Mouse (Mus musculus) liver, embryonic 14.5 days (tissue): Measurements from ENCODE around the gene Hsd11b1. TPM values are rescaled to one million over a fixed set of nuclear protein-coding genes. Genes with fewer than 3 reads are reported as not detected.

ENCODE experiments used
- ATAC-seq: fragments of 200-750 bp; cut with Nextera tagmentation; 2 replicates; pipeline ENCODE4 v1.8.0; 2017; ENCODE audit warnings: moderate number of reproducible peaks, mild to moderate bottlenecking, moderate library complexity; ENCODE audit not compliant: insufficient read depth
- DNase-seq, 3 experiments: peaks; one replicate each; pipeline ENCODE4 v3.0.0-alpha.2; 2012 to 2013; ENCODE audit warnings: low read depth in 3 of 3, low spot score in 3 of 3
- H3K27ac ChIP-seq: fragments of 300-500 bp; sonication (generic); 2 replicates; pipeline ENCODE4 v1.5.1; 2014; ENCODE audit warnings: moderate library complexity, mild to moderate bottlenecking, control low read depth, inconsistent platforms
- H3K27me3 ChIP-seq: fragments of 300-500 bp; sonication (generic); 2 replicates; pipeline ENCODE4 v1.6.1; 2014; ENCODE audit warnings: mild to moderate bottlenecking, low read length, moderate library complexity; ENCODE audit not compliant: control insufficient read depth, insufficient read depth
- H3K36me3 ChIP-seq: fragments of 300-500 bp; sonication (generic); replicated peaks from 2 replicates; pipeline ENCODE4 v1.6.1; 2014; ENCODE audit warnings: low read depth; ENCODE audit not compliant: control insufficient read depth, insufficient read depth
- H3K4me1 ChIP-seq, 2 experiments: fragments of 200-500 bp in 1 of 2; fragments of 300-500 bp in 1 of 2; sonication (generic) in 1 of 2; replicated peaks; 2 replicates each; pipeline ENCODE4 v1.6.1; 2012 to 2014; ENCODE audit warnings: antibody characterized with exemption in 1 of 2, inconsistent platforms in 1 of 2, low read length in 1 of 2; ENCODE audit not compliant: control insufficient read depth in 2 of 2, insufficient read depth in 2 of 2
- H3K4me2 ChIP-seq: fragments of 300-500 bp; sonication (generic); 2 replicates; pipeline ENCODE4 v1.6.1; 2014; ENCODE audit warnings: low read depth, mild to moderate bottlenecking, control low read depth, moderate library complexity
- H3K4me3 ChIP-seq, 2 experiments: fragments of 200-500 bp in 1 of 2; fragments of 300-500 bp in 1 of 2; sonication (generic) in 1 of 2; 2 replicates each; pipeline ENCODE4 v1.5.1; 2012 to 2014; ENCODE audit warnings: low read depth in 2 of 2, low read length in 2 of 2, mild to moderate bottlenecking in 2 of 2, control low read depth in 1 of 2, inconsistent platforms in 1 of 2, moderate library complexity in 1 of 2; ENCODE audit not compliant: insufficient read depth in 1 of 2
- H3K9ac ChIP-seq: fragments of 300-500 bp; sonication (generic); replicated peaks from 2 replicates; pipeline ENCODE4 v1.6.1; 2014; ENCODE audit warnings: mild to moderate bottlenecking, control low read depth, moderate library complexity
- H3K9me3 ChIP-seq: fragments of 300-500 bp; sonication (generic); 2 replicates; pipeline ENCODE4 v1.6.1; 2016; ENCODE audit warnings: low read length, mixed read lengths; ENCODE audit not compliant: control insufficient read depth
- CTCF ChIP-seq: IDR thresholded peaks from 2 replicates; pipeline ENCODE4 v1.5.1; 2016; ENCODE audit warnings: antibody characterized with exemption, low read depth, control low read depth
- EP300 ChIP-seq: IDR thresholded peaks from 2 replicates; pipeline ENCODE4 v1.6.1; 2016; ENCODE audit warnings: antibody characterized with exemption, low read depth
- WGBS: fragments of 180-500 bp; shearing (Covaris S2); extraction: QIAGEN DNeasy Blood & Tissue Kit; methylation state at CpG from one replicate; pipeline ENCODE4 v1.1.7; 2014; ENCODE audit not compliant: insufficient replicate concordance; 5-methylcytosine and 5-hydroxymethylcytosine counted together
- polyA plus RNA-seq, 2 experiments: library from polyadenylated mRNA; depleted of rRNA in 1 of 2; stranded (reverse) in 1 of 2; unstranded in 1 of 2; fragments of >200 nt; fragmentation: Nextera tagmentation in 1 of 2; extraction: Ambion mirVana in 1 of 2; gene quantifications; 2 replicates each; pipeline versions ENCODE4 v1.2.1 to v1.2.3; 2012 to 2014

Hsd11b1 gene
- polyA plus RNA-seq, 2 experiments, result 2.1 to 5.5 TPM

DNA sequence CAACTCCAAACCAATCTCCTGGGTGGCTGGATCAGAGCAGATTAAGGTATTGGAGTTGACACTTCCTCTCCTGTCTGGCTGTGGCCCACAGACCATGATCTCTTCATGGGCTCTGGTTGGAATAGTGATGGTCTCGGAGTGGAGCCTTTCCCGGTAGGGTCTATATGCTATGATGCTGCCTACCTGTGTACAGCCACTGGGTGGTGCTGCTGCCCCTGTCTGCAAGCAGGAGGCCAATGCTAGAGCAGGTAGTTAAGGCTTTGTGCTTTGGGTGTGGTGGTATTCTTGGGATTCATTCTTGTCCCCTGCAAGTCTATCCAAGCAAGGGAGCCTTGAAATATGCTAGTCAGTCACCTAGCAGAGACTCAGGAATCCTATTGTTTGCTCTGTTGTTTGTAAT is 55.7 kb downstream of the Hsd11b1 start:
- TF ChIP-seq EP300 (no peak), CTCF (peak; percentile 86)
- Histone ChIP-seq H3K4me1 (no peaks in the 10 kb centered on the region; a peak in 1 of 4 replicates), H3K27ac (no peak overlapping the region), H3K27me3 (no peaks in the 10 kb centered on the region), H3K4me3 (no peak overlapping the region), H3K9me3 (no peaks in the 10 kb centered on the region), H3K4me2 (no peak overlapping the region), H3K36me3 (no peaks in the 10 kb centered on the region), H3K9ac (no peak overlapping the region)
- DNase-seq (no peak), ATAC-seq (no peak)
- 17% methylated on average over 2 of the region's 2 CpGs for WGBS

DNA sequence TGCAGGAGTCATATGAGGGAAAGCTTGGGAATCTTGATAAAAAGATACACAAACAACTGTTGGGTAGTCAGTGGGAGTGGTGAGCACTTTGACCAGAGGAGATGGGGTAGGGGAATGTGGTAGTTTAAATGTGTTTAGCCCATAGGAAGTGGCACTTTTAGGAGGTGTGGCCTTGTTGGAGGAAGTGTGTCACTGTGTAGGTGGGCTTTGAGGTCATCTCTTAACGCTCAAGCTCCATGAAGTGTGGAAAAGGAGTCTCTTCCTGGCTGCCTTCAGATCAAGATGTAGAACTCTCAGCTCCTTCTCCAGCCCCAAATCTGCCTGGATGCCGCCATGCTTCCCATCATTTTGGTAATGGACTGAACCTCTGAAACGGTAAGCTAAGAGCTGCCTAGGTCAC is 56.4 kb downstream of the Hsd11b1 start, which contains the start of gene Lamb3:
TSS of gene Lamb3 (plus strand) at position 197 of the 400 bp plus-strand sequence.
- DNase-seq, result no peak
- no peak for TF ChIP-seq CTCF
- TF ChIP-seq EP300, result no peak

DNA sequence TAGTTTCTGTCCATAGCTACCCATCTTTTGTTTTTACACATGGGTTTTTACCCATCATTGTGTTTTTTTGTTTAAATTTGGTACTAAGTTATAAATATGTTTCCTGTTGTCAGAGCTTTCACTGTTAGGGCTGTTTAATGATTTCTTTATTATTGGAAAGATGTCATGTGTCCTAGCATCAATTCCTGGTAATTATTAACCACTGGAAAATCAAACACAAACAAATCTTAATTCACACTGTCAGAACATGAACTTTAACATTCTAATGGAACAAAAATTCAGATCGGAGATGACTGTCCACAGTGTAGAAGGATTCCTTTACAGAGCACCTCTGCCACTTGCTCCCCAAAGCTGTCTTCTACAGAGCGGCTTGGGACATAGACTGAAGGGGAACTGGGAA is 58.4 kb downstream of the Hsd11b1 start:
- Histone ChIP-seq H3K27me3 (no peaks in the 10 kb centered on the region), H3K9me3 (no peaks in the 10 kb centered on the region), H3K4me3 (no peak overlapping the region), H3K9ac (no peak overlapping the region), H3K27ac (no peak overlapping the region), H3K36me3 (no peaks in the 10 kb centered on the region), H3K4me1 (peaks cover 0 to 2% of the 10 kb centered on the region in 2 experiments; a peak in 2 of 4 replicates), H3K4me2 (no peak overlapping the region)
- TF ChIP-seq CTCF, result no peak
- no peak for TF ChIP-seq EP300
- 56% methylated on average over 2 of the region's 2 CpGs for WGBS
- DNase-seq (no peak), ATAC-seq (no peak)

More for the DNA sequence above, 56.4 kb downstream of the Hsd11b1 start, which contains the start of gene Lamb3:
- Histone ChIP-seq H3K27ac (no peak within 1 kb of the TSS), H3K4me1 (no peaks in the 10 kb centered on the region; a peak in 1 of 4 replicates), H3K4me3 (no peak within 1 kb of the TSS), H3K9me3 (no peaks in the 10 kb centered on the region), H3K9ac (no peak within 1 kb of the TSS), H3K4me2 (no peak within 1 kb of the TSS), H3K27me3 (no peaks in the 10 kb centered on the region), H3K36me3 (no peaks in the 10 kb centered on the region)
- 60% methylated on average over 3 of the region's 3 CpGs for WGBS
- ATAC-seq, result no peak

DNA sequence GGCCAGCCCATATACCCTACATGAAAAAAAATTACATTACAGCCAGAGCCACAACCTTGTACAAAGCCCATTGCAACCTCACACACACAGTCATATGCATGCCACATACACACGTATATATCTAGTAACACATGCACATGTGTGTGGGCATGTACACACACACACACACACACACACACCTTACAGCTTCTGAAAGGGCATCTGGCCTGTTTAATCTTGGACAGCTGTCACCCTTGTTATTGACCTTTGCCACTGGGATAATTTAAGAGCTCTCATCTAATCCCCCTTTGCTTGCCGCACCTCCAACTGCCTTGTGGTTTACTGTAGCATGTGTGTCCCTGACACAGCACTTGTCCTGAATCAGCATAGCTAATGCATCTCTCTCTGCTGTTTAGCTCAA is 60.1 kb downstream of the Hsd11b1 start:
- ATAC-seq (no peak), DNase-seq (no peak)
- Histone ChIP-seq H3K4me3 (no peak overlapping the region), H3K36me3 (no peaks in the 10 kb centered on the region), H3K9ac (no peak overlapping the region), H3K27me3 (no peaks in the 10 kb centered on the region), H3K4me2 (no peak overlapping the region), H3K4me1 (peaks cover 0 to 2% of the 10 kb centered on the region in 2 experiments; a peak in 2 of 4 replicates), H3K9me3 (no peaks in the 10 kb centered on the region), H3K27ac (no peak overlapping the region)
- no peak for TF ChIP-seq CTCF
- WGBS, result 57% methylated on average over 2 of the region's 2 CpGs

DNA sequence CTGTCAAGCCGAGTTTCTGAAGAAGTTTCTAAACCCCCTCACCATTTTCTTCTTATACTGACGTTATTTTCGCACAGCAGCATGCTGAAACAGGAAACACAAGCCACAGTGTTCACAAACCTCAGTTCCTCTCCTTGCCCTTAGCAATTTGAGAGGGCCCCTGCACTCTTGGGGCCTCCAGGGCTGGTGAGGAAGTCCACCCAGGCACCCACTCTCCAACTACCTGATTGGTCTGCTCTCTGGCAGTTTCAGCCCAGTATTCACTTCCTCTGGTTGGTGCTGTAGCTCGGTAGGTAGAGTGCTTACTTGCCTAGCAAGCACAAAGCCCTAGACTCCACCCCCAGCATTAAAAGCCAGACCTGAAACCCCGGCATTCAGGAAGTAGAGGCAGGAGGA is 62.5 kb downstream of the Hsd11b1 start, which contains the start of gene Traf3ip3:
TSS of gene Traf3ip3 (minus strand) at position 321 of the 396 bp plus-strand sequence.
- no peak for TF ChIP-seq CTCF
- no peak for TF ChIP-seq EP300
- 7% methylated on average over 5 of the region's 5 CpGs for WGBS
- peak within 1 kb of the TSS; percentile 12 to 47 for H3K4me3 ChIP-seq
- ATAC-seq (peak; percentile 67), DNase-seq (peak; percentile 26 to 42 (median 27))
- peak within 1 kb of the TSS; percentile 14; the same call in 1 of the 2 replicates for H3K4me2 ChIP-seq
- H3K27ac ChIP-seq, result no peak within 1 kb of the TSS
- no peaks in the 10 kb centered on the region for H3K36me3 ChIP-seq
- peaks cover 0 to 5% of the 10 kb centered on the region in 2 experiments; a peak in 2 of 4 replicates for H3K4me1 ChIP-seq
- H3K9ac ChIP-seq, result no peak within 1 kb of the TSS
- H3K27me3 ChIP-seq, result no peaks in the 10 kb centered on the region
- H3K9me3 ChIP-seq, result no peaks in the 10 kb centered on the region
